Comparison of ENCODE assay signal across 9 mouse cellular contexts in genomic region chr3:97941440-97942259, GRCm38 (mm10). TPM values are rescaled to one million over a fixed set of nuclear protein-coding genes. Genes with fewer than 3 reads are reported as not detected.
DNase-seq lines count a peak whose midpoint lies in the region; ATAC-seq and TF ChIP-seq lines count a peak whose summit lies in the region.
"Had no signal": no experiment of that assay in that cellular context is flagged by ENCODE, and none has a peak within 500 bp of the region (broad histone marks: within the 10 kb centered on the region; RNA-seq: fewer than 3 reads in every experiment).

No protein-coding gene starts in this region.

- TF ChIP-seq POLR2A in heart, adult 2 months (IDR thresholded peaks at IDR 0.05; ENCODE audit: insufficient read depth, low read depth, low read length): no peak
- no peak for TF ChIP-seq POLR2A in MEL (IDR thresholded peaks at IDR 0.05; ENCODE audit: control insufficient read depth in 1 of 2, insufficient read depth in 1 of 2, low read depth in 1 of 2, low read length in 2 of 2, poor library complexity in 1 of 2)

- H3K27ac ChIP-seq in heart, adult 2 months: no peak overlapping the region
- peak overlapping the region; percentile 87 for H3K27ac ChIP-seq in MEL (ENCODE audit: control insufficient read depth, low read depth, low read length)
- H3K27ac ChIP-seq in hindbrain, embryonic 10.5 days: peak overlapping the region; percentile 90
- 0 out of 2 replicates have a peak overlapping the region, but pooled peaks have one; percentile 48 for H3K27ac ChIP-seq in liver, postnatal 0 days (ENCODE audit: low read depth)

- no peak for TF ChIP-seq CTCF in heart, adult 2 months (IDR thresholded peaks at IDR 0.05)
- no peak for TF ChIP-seq CTCF in MEL (IDR thresholded peaks at IDR 0.05 in 2 of 3, conservative IDR thresholded peaks at IDR 0.05 in 1 of 3; ENCODE audit: control insufficient read depth in 1 of 3, insufficient read depth in 1 of 3, low read depth in 2 of 3, low read length in 3 of 3, poor library complexity in 1 of 3, severe bottlenecking in 1 of 3)
- no peak for TF ChIP-seq CTCF in liver, postnatal 0 days (IDR thresholded peaks at IDR 0.05; ENCODE audit: low read depth)

- no peaks in the 10 kb centered on the region for H3K36me3 ChIP-seq in heart, adult 2 months (ENCODE audit: control insufficient read depth, insufficient read depth, low read length)
- peaks cover 0 to 51% of the 10 kb centered on the region in 2 experiments; a peak in 2 of 4 replicates for H3K36me3 ChIP-seq in MEL (ENCODE audit: control insufficient read depth in 1 of 2, insufficient read depth in 2 of 2, low read length in 2 of 2)
- no peaks in the 10 kb centered on the region for H3K36me3 ChIP-seq in hindbrain, embryonic 10.5 days
- H3K36me3 ChIP-seq in liver, postnatal 0 days (replicated peaks; ENCODE audit: insufficient read depth, low read length): no peaks in the 10 kb centered on the region

- H3K9ac ChIP-seq in heart, adult 2 months (ENCODE audit: low read depth, low read length): peak overlapping the region; percentile 35
- peak overlapping the region; percentile 66 for H3K9ac ChIP-seq in MEL (ENCODE audit: control insufficient read depth, low read depth, low read length, poor library complexity, severe bottlenecking)
- H3K9ac ChIP-seq in liver, postnatal 0 days (replicated peaks): peak overlapping the region; percentile 51

- no peak for DNase-seq in heart, adult 2 months
- DNase-seq in heart, adult 8-10 months (ENCODE audit: low spot score): no peak
- peak; percentile 56 for DNase-seq in MEL (ENCODE audit: low read depth, low spot score)
- DNase-seq in hindbrain, embryonic 10.5 days (ENCODE audit: low spot score): no peak
- no peak for DNase-seq in liver, postnatal 0 days
- DNase-seq in spleen, postnatal 4 days (ENCODE audit: low spot score in 2 of 2): no peak
- DNase-seq in adrenal gland, adult 8-10 months: no peak
- DNase-seq in gastrocnemius, postnatal 36 days: no peak
- DNase-seq: layer of hippocampus, postnatal 36 days had no signal

- no peaks in the 10 kb centered on the region for H3K27me3 ChIP-seq in heart, adult 2 months (ENCODE audit: control insufficient read depth, insufficient read depth, low read length)
- H3K27me3 ChIP-seq in MEL (ENCODE audit: control insufficient read depth in 1 of 2, insufficient read depth in 2 of 2, low read length in 2 of 2): no peaks in the 10 kb centered on the region
- H3K27me3 ChIP-seq in hindbrain, embryonic 10.5 days (ENCODE audit: insufficient read depth, poor library complexity, severe bottlenecking): peaks cover 7% of the 10 kb centered on the region; the same call in 1 of the 2 replicates
- no peaks in the 10 kb centered on the region for H3K27me3 ChIP-seq in liver, postnatal 0 days (ENCODE audit: insufficient read depth, low read length)

- no peak for ATAC-seq in liver, postnatal 0 days

- H3K4me2 ChIP-seq in liver, postnatal 0 days (ENCODE audit: low read depth, low read length): peak overlapping the region; percentile 64

- WGBS in heart, adult 2 months: 53% methylated on average over 11 of the region's 11 CpGs
- WGBS in hindbrain, embryonic 10.5 days: 22% methylated on average over 11 of the region's 11 CpGs
- 27% methylated on average over 11 of the region's 11 CpGs for WGBS in liver, postnatal 0 days (ENCODE audit: insufficient replicate concordance)

- intact Hi-C loops in heart, adult 2 months (cut with DNase I): loop anchor here (5.0 kb wide), 1 partner anchor 61 kb away; no protein-coding TSS in a partner anchor
- intact Hi-C loops in gastrocnemius, postnatal 36 days (cut with DNase I): no loop called here

- no peaks in the 10 kb centered on the region for H3K79me2 ChIP-seq in heart, adult 2 months (replicated peaks; ENCODE audit: control insufficient read depth, insufficient read depth, low read length)
- peaks cover 2% of the 10 kb centered on the region; the same call in 1 of the 2 replicates for H3K79me2 ChIP-seq in MEL (ENCODE audit: control insufficient read depth, insufficient read depth, low read length, poor library complexity)

- TF ChIP-seq RAD21 in MEL (IDR thresholded peaks at IDR 0.05; ENCODE audit: low read depth, low read length): no peak

- H3K9me3 ChIP-seq in MEL (replicated peaks; ENCODE audit: insufficient read depth, low read length): no peaks in the 10 kb centered on the region
- no peaks in the 10 kb centered on the region for H3K9me3 ChIP-seq in hindbrain, embryonic 10.5 days
- H3K9me3 ChIP-seq in liver, postnatal 0 days (ENCODE audit: low read length): no peaks in the 10 kb centered on the region

- H3K4me3 ChIP-seq in heart, adult 2 months: peak overlapping the region; percentile 22; the same call in 1 of the 2 replicates
- peak overlapping the region in 1 of 2 experiments; percentile 59; a peak in 3 of 4 replicates for H3K4me3 ChIP-seq in MEL (ENCODE audit: control insufficient read depth in 1 of 2, insufficient read depth in 1 of 2, low read depth in 2 of 2, low read length in 2 of 2)
- H3K4me3 ChIP-seq in hindbrain, embryonic 10.5 days: peak overlapping the region; percentile 40
- H3K4me3 ChIP-seq in liver, postnatal 0 days (ENCODE audit: low read depth, low read length): peak overlapping the region; percentile 17; the same call in 1 of the 2 replicates

- TF ChIP-seq EP300 in heart, adult 2 months (IDR thresholded peaks at IDR 0.05; ENCODE audit: insufficient read depth, low read depth, low read length): no peak
- peak; percentile 53 to 81; a peak in 3 of 4 replicates for TF ChIP-seq EP300 in MEL (IDR thresholded peaks at IDR 0.05; ENCODE audit: low read depth in 1 of 2, low read length in 2 of 2)
- TF ChIP-seq EP300 in liver, postnatal 0 days (IDR thresholded peaks at IDR 0.05; ENCODE audit: low read depth): no peak

- peaks cover 2% of the 10 kb centered on the region; the same call in 1 of the 2 replicates for H3K4me1 ChIP-seq in heart, adult 2 months (ENCODE audit: control insufficient read depth, insufficient read depth, low read length)
- peaks cover 53 to 59% of the 10 kb centered on the region in 2 experiments for H3K4me1 ChIP-seq in MEL (ENCODE audit: control insufficient read depth in 1 of 2, insufficient read depth in 2 of 2, low read length in 2 of 2)
- peaks cover 79% of the 10 kb centered on the region for H3K4me1 ChIP-seq in hindbrain, embryonic 10.5 days (replicated peaks)
- H3K4me1 ChIP-seq in liver, postnatal 0 days (ENCODE audit: insufficient read depth): peaks cover 39% of the 10 kb centered on the region

TF ChIP-seq in MEL, 35 proteins besides CTCF, POLR2A, EP300 and RAD21:
- TF ChIP-seq ETS1 (IDR thresholded peaks at IDR 0.05; ENCODE audit: low read depth, low read length) (0 out of 2 replicates have a peak, but pooled peaks have one; percentile 11), MAZ (IDR thresholded peaks at IDR 0.05; ENCODE audit: low read depth, low read length) (0 out of 2 replicates have a peak, but pooled peaks have one; percentile 30), TCF12 (IDR thresholded peaks at IDR 0.05; ENCODE audit: low read depth, low read length) (peak; percentile 62), TAL1 (IDR thresholded peaks at IDR 0.05; ENCODE audit: low read length) (no peak), CHD1 (IDR thresholded peaks at IDR 0.05; ENCODE audit: low read depth, low read length) (peak; percentile 57; the same call in 1 of the 2 replicates), SIN3A (IDR thresholded peaks at IDR 0.05; ENCODE audit: low read length) (0 out of 2 replicates have a peak, but pooled peaks have one; percentile 31), NRF1 (IDR thresholded peaks at IDR 0.05; ENCODE audit: insufficient read depth, low read depth, low read length, poor library complexity, severe bottlenecking) (no peak), ZKSCAN1 (IDR thresholded peaks at IDR 0.05; ENCODE audit: low read depth, low read length) (peak; percentile 98), CHD2 (IDR thresholded peaks at IDR 0.05; ENCODE audit: low read length) (no peak)

RNA-seq across cellular contexts. Expression of gene Sec22b, which starts 40.7 kb away (rescaled TPM):
- 10 to 100 TPM; 44.9 to 51.8 TPM for total RNA-seq in heart, adult 2 months (2021)
- 17.6 and 36.3 TPM in 2 replicates for polyA plus RNA-seq in heart, adult 2 months (2012; rRNA removed)
- 10 to 100 TPM; 43.2 to 56.8 (median 53.3) TPM for total RNA-seq in heart, adult 8-10 months (2022)
- total RNA-seq in MEL (2012; rRNA removed): 35.3 and 36.8 TPM in 2 replicates
- polyA plus RNA-seq in MEL (2012; ENCODE audit: insufficient read depth in 1 of 2, insufficient read length in 2 of 2, low read depth in 1 of 2, low replicate concordance in 2 of 2, missing spikeins in 1 of 2): 10 to 100 TPM in 1 of 2 experiments, not detected in 1; 43.3 TPM
- 109 and 121 TPM in 2 replicates for polyA plus RNA-seq in hindbrain, embryonic 10.5 days (2016; fragmentation: Nextera tagmentation; extraction: Ambion mirVana)
- polyA plus RNA-seq in liver, postnatal 0 days (2015; fragmentation: Nextera tagmentation; extraction: Ambion mirVana): 40.0 and 42.3 TPM in 2 replicates
- 100 to 1,000 TPM; 102 to 214 (median 143) TPM for total RNA-seq in adrenal gland, adult 8-10 months (2022)
- total RNA-seq in gastrocnemius, postnatal 36 days (2021): 10 to 100 TPM; 22.0 to 24.0 TPM

RNA-seq across cellular contexts. Expression of gene Pde4dip, which starts 53.1 kb away (rescaled TPM):
- 1,000 to 10,000 TPM; 1,629 to 1,897 TPM for total RNA-seq in heart, adult 2 months (2021)
- 1,061 and 1,297 TPM in 2 replicates for polyA plus RNA-seq in heart, adult 2 months (2012; rRNA removed)
- 1,000 to 10,000 TPM; 1,836 to 2,320 (median 2,004) TPM for total RNA-seq in heart, adult 8-10 months (2022)
- 52.4 and 53.3 TPM in 2 replicates for total RNA-seq in MEL (2012; rRNA removed)
- polyA plus RNA-seq in MEL (2012; ENCODE audit: insufficient read depth in 1 of 2, insufficient read length in 2 of 2, low read depth in 1 of 2, low replicate concordance in 2 of 2, missing spikeins in 1 of 2): 10 to 100 TPM in 1 of 2 experiments, not detected in 1; 47.6 TPM
- 22.4 and 29.4 TPM in 2 replicates for polyA plus RNA-seq in hindbrain, embryonic 10.5 days (2016; fragmentation: Nextera tagmentation; extraction: Ambion mirVana)
- polyA plus RNA-seq in liver, postnatal 0 days (2015; fragmentation: Nextera tagmentation; extraction: Ambion mirVana): 8.1 and 8.5 TPM in 2 replicates
- 10 to 100 TPM; 24.3 to 30.4 (median 27.8) TPM for total RNA-seq in adrenal gland, adult 8-10 months (2022)
- 1,000 to 10,000 TPM; 2,796 to 3,405 TPM for total RNA-seq in gastrocnemius, postnatal 36 days (2021)

Comparison
In these comparisons a context has a peak if more than half of its experiments do, and no peak if none do; other contexts are left out.
1. RNA of gene Pde4dip, which starts 53.1 kb away (total RNA-seq): 2,796 to 3,405 TPM in gastrocnemius, postnatal 36 days, 1,836 to 2,320 TPM in heart, adult 8-10 months and 1,629 to 1,897 TPM in heart, adult 2 months; 52.4 to 53.3 TPM in MEL and 24.3 to 30.4 TPM in adrenal gland, adult 8-10 months; every median in the first group is over 10 times any median in the second.
2. Peak in every context shown above with its lines, with median percentiles within 50 percentile points of each other: H3K9ac ChIP-seq.